Mouse (Mus musculus) testis, adult 10 weeks (tissue): ENCODE data around the gene Prss54. TPM values are rescaled to one million over a fixed set of nuclear protein-coding genes. Genes with fewer than 3 reads are reported as not detected.

ENCODE experiments used
- polyA plus RNA-seq: library from polyadenylated mRNA; stranded (reverse); fragments of 350-450 nt; fragmentation: Illumina TruSeq; extraction: RNeasy Lipid Tissue Mini Kit (QIAGEN cat#74804); gene quantifications from one replicate; pipeline ENCODE4 v1.2.3, GENCODE M21; 2014; ENCODE audit warnings: low read depth, low replicate concordance

The Prss54 gene
- 200 TPM for polyA plus RNA-seq

DNA sequence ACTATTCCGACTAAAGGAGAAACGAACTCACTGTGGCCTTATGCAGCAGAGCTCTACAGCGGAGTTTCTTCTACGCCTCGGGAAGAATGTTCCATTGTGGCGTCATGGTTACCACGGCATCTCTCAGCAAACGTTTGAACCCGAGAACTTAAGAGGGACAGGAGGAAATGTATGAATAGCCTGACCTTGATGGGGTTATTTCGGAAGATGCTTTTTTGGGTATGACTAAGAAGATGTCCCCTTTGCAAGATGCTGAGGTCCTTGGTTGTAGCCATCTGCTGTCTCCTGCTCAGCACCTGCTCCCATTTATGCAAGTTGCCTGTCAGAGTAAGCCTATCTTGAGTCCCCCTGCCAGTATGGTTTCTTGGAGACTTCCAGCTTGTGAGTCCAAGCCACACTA, at the start of gene Prss54:
Gene Prss54 (minus strand): TSS at position 101 of the 400 bp plus-strand sequence.

DNA sequence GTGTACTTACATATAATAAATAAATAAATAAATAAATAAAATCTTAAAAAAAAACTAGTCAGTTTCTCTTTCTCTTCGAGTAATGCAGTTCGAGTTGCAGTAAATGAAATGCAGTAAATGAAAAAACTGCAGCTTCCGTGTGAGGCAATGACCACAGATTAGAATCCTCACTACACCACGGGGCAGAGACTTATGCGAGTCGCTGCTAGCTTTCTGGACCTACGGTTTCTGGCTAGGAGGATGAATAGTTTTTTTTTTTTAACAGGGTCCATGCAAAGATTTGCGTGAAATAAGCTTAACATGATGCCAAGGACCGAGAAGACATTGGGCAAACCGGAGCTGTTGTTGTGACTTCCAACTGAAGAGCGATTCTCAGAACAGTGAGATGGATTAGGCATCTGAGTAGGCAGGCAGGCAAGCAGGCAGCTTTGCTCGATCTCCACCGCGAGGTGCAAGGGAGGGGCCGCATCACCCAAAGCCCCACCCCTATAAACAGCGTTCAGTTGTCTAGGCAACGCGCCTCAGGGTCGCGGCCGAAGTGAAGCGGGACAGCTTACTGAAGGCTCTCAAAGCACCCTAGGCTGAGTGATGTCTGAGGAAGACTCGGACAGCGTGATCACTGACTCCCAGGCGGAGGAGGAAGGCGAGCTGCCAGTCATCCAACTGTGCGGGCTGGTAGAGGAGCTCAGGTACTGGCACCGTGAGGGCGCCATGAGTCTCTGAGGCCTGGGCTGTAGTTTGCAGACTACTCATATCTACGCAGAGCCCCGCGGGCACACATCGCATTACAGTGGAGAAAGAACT, 42.4 kb downstream of the Prss54 start, which contains the start of gene Ccdc113:
Gene Ccdc113 (plus strand): TSS at position 502 of the 804 bp plus-strand sequence.

Other genes with a start within 250 kb of the Prss54 start
- gene Zfp319, start 244.4 kb downstream of the Prss54 start, polyA plus RNA-seq: 0.71 TPM
- 3.2 TPM for gene Usb1, start 244.1 kb downstream of the Prss54 start, polyA plus RNA-seq
- gene Mmp15, start 224.1 kb downstream of the Prss54 start, polyA plus RNA-seq: not detected
- gene Cfap20, start 141.5 kb downstream of the Prss54 start, polyA plus RNA-seq: 141 TPM
- gene Csnk2a2, start 86.3 kb downstream of the Prss54 start, polyA plus RNA-seq: 631 TPM
- gene Ccdc113, start 42.3 kb downstream of the Prss54 start, polyA plus RNA-seq: 195 TPM
- 5.9 TPM for gene Gins3, start 57.1 kb upstream of the Prss54 start, polyA plus RNA-seq
- 5.0 TPM for gene Ndrg4, start 100.6 kb upstream of the Prss54 start, polyA plus RNA-seq
- gene Setd6, start 139.5 kb upstream of the Prss54 start, polyA plus RNA-seq: 4.5 TPM
- 401 TPM for gene Cnot1, start 231.1 kb upstream of the Prss54 start, polyA plus RNA-seq
- gene Sap18b, start 249.0 kb upstream of the Prss54 start, polyA plus RNA-seq: 2.8 TPM